Mouse (Mus musculus) frontal cortex, postnatal 36 days (tissue): Measurements from ENCODE around the gene Cadm1.

Experiments
- DNase-seq, 2 experiments: peaks; one replicate each; pipeline ENCODE4 v3.0.0; 2022; ENCODE audit warnings: low spot score in 2 of 2

Gene Cadm1

DNA sequence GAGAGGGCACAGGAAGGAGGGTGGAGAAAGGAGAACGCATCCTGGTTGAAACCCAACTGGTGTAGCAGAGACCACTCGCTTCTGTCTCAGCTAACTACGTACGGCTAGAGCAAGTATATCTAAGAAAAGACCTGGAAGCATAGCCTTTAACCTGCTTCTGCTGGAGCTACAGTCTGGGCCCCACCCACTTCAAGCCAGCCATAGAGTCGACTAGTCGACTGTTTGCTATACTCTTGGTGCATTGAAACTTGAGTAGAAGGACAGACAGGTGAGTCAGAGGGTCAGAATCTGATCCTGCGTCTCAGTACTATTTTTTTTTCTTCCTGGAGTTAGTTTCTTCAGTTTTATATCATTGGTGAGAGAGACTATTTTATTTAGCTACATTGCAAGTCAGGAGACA is 78.5 kb downstream of the Cadm1 start:
- no peak for DNase-seq

DNA sequence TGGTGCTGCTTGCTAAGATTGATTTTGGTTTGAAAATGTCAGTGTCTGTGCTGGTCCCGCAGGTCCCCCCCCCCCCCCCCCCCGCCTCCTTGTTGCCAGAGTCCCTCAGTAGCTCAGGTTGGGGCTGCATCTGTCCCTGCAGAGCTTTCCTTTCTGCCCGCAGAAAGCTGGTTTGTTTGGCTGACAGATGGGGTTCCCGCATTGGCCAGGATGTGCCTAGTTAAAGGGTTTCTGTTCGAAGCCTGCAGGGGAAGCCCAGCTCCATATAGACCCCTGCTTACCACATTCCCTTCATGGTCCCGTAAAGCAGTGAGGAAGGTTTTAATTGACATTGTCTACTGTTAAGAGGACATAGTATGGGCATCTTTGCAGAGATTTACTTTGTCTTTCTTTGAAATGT is 78.9 kb downstream of the Cadm1 start:
- no peak for DNase-seq

- DNase-seq, result no peak
These were observed 79.5 kb downstream of the Cadm1 start for GRCm38 (mm10) chr9:47609443-47609842.

GRCm38 (mm10) chr9:47610316-47610715 is 80.3 kb downstream of the Cadm1 start:
- DNase-seq, result no peak

GRCm38 (mm10) chr9:47612894-47613412 is 83.0 kb downstream of the Cadm1 start:
- no peak for DNase-seq

GRCm38 (mm10) chr9:47615049-47615448 is 85.1 kb downstream of the Cadm1 start:
- DNase-seq, result peak in 1 of 2 experiments; percentile 58

DNA sequence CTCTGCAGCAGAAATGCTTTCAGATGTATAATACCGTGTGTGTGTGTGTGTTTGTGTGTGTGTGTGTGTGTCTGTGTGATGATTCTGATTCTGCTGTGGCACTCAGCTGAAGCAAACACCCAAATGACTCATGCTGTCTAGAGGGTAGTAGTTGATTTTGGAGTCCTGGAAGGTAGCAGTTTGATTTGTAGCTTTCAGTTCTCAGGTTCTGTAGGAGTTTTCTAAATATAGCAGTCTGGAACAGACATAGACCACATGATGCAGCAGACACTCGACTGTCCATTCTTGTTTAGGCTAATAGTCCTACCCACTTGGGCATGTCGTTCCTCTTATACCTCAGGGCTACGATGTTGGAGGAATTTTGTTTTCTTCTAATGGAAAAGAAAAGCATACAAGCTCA is 86.4 kb downstream of the Cadm1 start:
- DNase-seq, result no peak

- no peak for DNase-seq
These were observed 89.6 kb downstream of the Cadm1 start for GRCm38 (mm10) chr9:47619501-47620029.

- no peak for DNase-seq
These were observed 93.8 kb downstream of the Cadm1 start for GRCm38 (mm10) chr9:47623447-47624445.

DNA sequence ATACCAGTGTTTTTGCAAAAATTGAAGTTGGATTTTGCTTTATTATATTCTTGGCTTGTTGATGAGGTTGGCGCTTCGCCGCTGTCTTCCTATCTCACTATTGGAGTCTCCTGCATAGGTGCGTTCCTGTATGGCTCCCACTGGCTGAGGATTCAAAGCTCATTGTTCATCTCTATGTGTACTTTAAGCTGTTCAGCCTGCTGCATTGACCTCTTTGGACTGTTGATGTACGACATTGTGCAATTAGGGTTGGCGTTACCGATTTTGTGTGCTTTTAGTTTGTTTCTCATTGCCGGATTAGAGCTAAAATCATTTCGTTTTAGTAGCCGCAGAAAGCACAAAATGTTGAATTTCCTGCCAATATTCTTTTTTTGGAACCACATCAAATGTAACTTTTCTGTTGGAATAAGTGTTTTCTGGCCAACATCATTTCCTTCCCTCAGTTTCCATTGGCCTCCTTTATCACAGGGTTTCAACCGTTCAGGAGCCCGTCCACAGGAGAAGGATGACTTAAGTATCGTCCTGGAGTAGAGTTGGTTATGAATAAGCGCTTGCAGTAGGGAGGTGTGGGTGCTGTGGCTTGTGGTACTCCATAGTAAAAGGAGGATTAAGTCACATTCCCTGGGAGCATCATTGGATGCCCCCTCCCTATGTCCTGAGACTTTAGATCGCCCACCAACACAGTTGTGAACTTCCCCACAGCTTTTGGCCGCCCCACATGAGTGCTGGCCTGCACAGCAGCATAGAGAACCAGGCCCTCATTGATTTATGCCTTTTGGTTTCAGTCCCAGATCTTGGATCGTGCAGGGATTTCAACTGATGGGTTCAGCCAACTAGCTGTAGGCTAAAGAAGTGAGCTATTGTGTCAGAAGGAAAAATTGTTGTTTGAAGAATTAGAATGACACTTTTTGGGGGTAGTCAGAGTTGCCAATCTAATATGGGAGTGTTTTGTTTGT is 94.9 kb downstream of the Cadm1 start:
- DNase-seq, result peak in 1 of 2 experiments; percentile 38

- DNase-seq, result no peak
These were observed 95.7 kb downstream of the Cadm1 start for GRCm38 (mm10) chr9:47625621-47626210.

DNA sequence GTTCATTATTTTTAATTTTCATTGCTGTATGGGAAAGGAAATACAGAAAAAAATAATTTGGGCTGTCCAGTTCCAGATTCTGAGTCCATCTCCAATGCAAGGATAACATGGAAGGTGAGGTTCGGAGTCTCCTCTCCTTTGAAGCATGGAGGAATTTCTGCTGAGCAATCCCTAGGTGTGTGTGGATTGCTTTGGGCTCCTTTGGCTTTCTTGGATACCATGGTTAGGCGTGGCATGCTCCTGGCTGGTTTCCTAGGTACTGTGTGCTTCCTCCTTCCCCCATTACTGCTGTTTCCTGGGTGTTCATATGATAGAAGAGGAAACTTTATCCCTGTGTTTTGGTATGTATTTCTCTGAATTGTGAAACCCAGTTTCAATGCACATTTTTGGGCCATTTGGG is 98.0 kb downstream of the Cadm1 start:
- DNase-seq, result no peak

DNA sequence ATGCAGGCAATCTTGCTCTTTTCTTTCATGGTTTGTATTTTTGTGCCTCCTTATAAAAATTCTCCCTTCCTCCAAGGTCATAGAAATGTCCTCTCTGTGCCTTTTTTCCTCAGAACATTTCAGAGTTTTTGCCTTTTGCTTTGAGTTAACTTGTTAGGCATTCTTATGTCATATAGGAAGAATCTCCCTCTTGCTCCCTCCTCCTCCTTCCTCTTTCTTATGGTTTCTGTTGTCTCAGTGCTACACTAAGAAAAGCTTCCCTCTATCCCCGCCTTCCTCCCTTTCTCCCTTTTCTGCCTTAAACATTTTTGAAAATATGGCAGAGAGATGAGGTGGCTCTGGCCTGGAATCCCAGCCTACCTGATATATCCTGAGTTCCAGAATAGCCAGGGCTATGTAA is 98.6 kb downstream of the Cadm1 start:
- no peak for DNase-seq

GRCm38 (mm10) chr9:47634695-47635094 is 104.7 kb downstream of the Cadm1 start:
- DNase-seq, result no peak

DNA sequence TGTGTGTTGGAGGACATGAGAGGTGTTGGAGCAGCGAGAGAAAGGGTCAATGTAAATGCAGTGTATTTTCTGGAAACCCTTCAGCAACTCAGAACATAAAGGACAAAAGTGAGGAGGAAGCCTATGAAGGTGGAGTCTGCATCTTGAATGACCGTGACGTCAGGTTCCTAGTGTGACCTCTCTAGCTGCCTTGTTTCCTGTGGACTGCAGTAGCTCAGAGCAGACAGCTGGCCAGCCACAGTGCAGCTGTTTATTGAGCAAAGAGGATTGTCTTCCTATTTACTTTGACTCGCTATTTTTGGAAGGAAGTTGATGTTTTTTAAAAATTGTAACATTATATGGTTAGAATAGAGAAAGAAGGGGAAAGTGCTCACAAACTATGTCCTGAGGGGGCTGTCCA is 112.7 kb downstream of the Cadm1 start:
- no peak for DNase-seq

DNA sequence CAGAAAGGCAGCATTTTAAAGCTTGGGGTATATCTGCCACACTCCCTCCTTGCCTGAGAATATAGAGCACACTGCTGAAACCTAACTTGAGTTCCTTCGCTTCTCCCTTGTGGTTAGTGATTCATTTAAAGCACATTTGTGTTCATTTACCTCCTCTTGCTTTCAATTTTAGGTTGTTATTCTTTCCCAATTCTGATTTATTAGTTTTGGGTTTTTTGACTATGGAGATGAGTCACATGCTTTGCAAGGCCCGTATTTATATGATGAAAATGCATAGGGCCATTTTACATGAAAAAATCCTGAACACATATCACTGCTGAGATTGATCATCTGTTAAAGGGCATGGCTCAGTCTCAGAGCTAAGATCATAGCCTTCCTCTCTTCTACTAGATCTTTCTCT is 115.1 kb downstream of the Cadm1 start:
- DNase-seq, result no peak

- DNase-seq, result no peak
These were observed 121.5 kb downstream of the Cadm1 start for GRCm38 (mm10) chr9:47651431-47651830.

GRCm38 (mm10) chr9:47652203-47652602 is 122.2 kb downstream of the Cadm1 start:
- DNase-seq, result peak in 1 of 2 experiments; percentile 30

DNA sequence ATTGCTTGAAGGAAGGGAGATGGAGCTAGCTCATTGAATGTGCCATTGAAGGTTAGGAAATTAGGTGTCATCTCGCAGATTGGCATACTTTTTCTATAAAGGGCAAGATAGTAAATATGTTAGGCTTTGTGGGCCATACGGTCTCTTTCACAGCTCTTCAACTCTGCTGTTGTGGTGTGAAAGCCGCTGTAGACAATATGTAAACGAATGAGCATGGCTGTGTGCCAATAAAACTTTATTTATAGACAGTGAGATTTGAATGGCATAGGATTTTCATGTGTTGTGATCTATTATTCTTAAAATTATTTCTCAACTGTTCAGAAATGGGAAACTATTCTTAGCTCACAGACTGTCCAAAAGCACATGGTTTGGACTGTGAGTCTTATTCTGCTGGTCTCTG is 123.0 kb downstream of the Cadm1 start:
- DNase-seq, result no peak

DNA sequence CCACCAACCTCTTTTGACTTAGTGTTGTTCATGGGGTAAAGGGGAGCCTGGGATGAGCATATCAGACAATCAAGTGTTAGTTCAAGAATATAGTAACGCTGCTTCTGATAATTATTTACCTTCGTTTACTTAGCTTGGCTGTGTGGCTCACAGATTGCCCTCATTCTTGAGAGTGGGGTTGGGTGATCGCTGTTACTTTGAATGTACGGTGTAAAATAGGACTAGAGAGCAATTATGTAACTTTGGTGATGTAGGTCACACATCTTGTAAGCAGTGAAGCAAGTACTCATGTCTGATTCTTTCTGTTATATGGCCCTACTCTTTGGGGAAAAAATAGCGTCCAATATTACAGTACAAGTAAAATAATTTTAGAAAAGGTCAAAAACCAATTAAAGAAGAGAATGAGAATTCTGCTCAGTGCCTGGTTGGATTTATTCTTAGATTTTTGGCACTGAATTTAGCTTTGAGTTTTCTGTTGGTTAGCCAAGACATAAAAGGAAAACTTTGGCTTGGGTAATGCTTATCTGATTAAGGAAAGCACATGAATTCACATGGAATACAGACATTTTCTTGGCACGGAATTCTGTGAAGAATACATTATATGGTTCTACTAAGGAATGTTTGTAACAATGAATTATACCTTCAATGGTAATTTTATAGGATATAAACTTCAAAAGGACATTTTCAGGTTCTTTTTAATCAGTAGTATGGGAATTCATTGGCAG is 129.6 kb downstream of the Cadm1 start:
- DNase-seq, result no peak

- DNase-seq, result no peak
These were observed 131.6 kb downstream of the Cadm1 start for GRCm38 (mm10) chr9:47661611-47662010.
